Mouse (Mus musculus): ENCODE results near the gene Mfng. TPM values are rescaled to one million over a fixed set of nuclear protein-coding genes. Genes with fewer than 3 reads are reported as not detected.

Mfng gene
- polyA plus RNA-seq, 1 experiment = 3.8 TPM

GRCm38 (mm10) chr15:78754144-78754543 is 19.1 kb downstream of the Mfng start:
- no peaks in the 10 kb centered on the region for H3K4me1 ChIP-seq (ENCODE audit: control insufficient read depth, insufficient read depth, low read length)
- TF ChIP-seq POLR2A (IDR thresholded peaks at IDR 0.05; ENCODE audit: borderline replicate concordance, insufficient read depth, low read length) = no peak
- TF ChIP-seq CTCF (IDR thresholded peaks at IDR 0.05; ENCODE audit: borderline replicate concordance, insufficient read depth, low read depth, low read length) = no peak
- H3K27ac ChIP-seq (ENCODE audit: insufficient read depth, low read length) = no peak overlapping the region
- H3K4me3 ChIP-seq (replicated peaks; ENCODE audit: insufficient read depth, low read depth, low read length) = no peak overlapping the region
- 80% methylated on average over 5 of the region's 5 CpGs for WGBS
- DNase-seq = no peak
- H3K27me3 ChIP-seq (ENCODE audit: control insufficient read depth, insufficient read depth, low read length) = no peaks in the 10 kb centered on the region

- Histone ChIP-seq H3K4me1 (ENCODE audit: control insufficient read depth, insufficient read depth, low read length) (no peaks in the 10 kb centered on the region), H3K27ac (ENCODE audit: insufficient read depth, low read length) (no peak overlapping the region), H3K4me3 (replicated peaks; ENCODE audit: insufficient read depth, low read depth, low read length) (no peak overlapping the region), H3K27me3 (ENCODE audit: control insufficient read depth, insufficient read depth, low read length) (no peaks in the 10 kb centered on the region)
- no peak for TF ChIP-seq POLR2A (IDR thresholded peaks at IDR 0.05; ENCODE audit: borderline replicate concordance, insufficient read depth, low read length)
- TF ChIP-seq CTCF (IDR thresholded peaks at IDR 0.05; ENCODE audit: borderline replicate concordance, insufficient read depth, low read depth, low read length) = no peak
- DNase-seq = no peak
Observed at GRCm38 (mm10) chr15:78752991-78753390, 20.3 kb downstream of the Mfng start.

- WGBS = 54% methylated on average over 6 of the region's 6 CpGs
- DNase-seq = no peak
- TF ChIP-seq CTCF (IDR thresholded peaks at IDR 0.05; ENCODE audit: borderline replicate concordance, insufficient read depth, low read depth, low read length) (no peak), POLR2A (IDR thresholded peaks at IDR 0.05; ENCODE audit: borderline replicate concordance, insufficient read depth, low read length) (no peak)
- no peaks in the 10 kb centered on the region for H3K4me1 ChIP-seq (ENCODE audit: control insufficient read depth, insufficient read depth, low read length)
- H3K27me3 ChIP-seq (ENCODE audit: control insufficient read depth, insufficient read depth, low read length) = no peaks in the 10 kb centered on the region
- no peak overlapping the region for H3K4me3 ChIP-seq (replicated peaks; ENCODE audit: insufficient read depth, low read depth, low read length)
- no peak overlapping the region for H3K27ac ChIP-seq (ENCODE audit: insufficient read depth, low read length)
Observed at GRCm38 (mm10) chr15:78750608-78751350, 22.5 kb downstream of the Mfng start.

GRCm38 (mm10) chr15:78749855-78750254 is 23.4 kb downstream of the Mfng start:
- WGBS = 73% methylated on average over 5 of the region's 5 CpGs
- no peaks in the 10 kb centered on the region for H3K4me1 ChIP-seq (ENCODE audit: control insufficient read depth, insufficient read depth, low read length)
- no peak overlapping the region for H3K27ac ChIP-seq (ENCODE audit: insufficient read depth, low read length)
- H3K4me3 ChIP-seq (replicated peaks; ENCODE audit: insufficient read depth, low read depth, low read length) = no peak overlapping the region
- no peak for TF ChIP-seq CTCF (IDR thresholded peaks at IDR 0.05; ENCODE audit: borderline replicate concordance, insufficient read depth, low read depth, low read length)
- no peak for TF ChIP-seq POLR2A (IDR thresholded peaks at IDR 0.05; ENCODE audit: borderline replicate concordance, insufficient read depth, low read length)
- H3K27me3 ChIP-seq (ENCODE audit: control insufficient read depth, insufficient read depth, low read length) = no peaks in the 10 kb centered on the region
- DNase-seq = no peak

- Histone ChIP-seq H3K27ac (ENCODE audit: insufficient read depth, low read length) (no peak overlapping the region), H3K27me3 (ENCODE audit: control insufficient read depth, insufficient read depth, low read length) (no peaks in the 10 kb centered on the region), H3K4me3 (replicated peaks; ENCODE audit: insufficient read depth, low read depth, low read length) (no peak overlapping the region), H3K4me1 (ENCODE audit: control insufficient read depth, insufficient read depth, low read length) (no peaks in the 10 kb centered on the region)
- DNase-seq = peak; percentile 22 to 63
- peak; percentile 86 for TF ChIP-seq CTCF (IDR thresholded peaks at IDR 0.05; ENCODE audit: borderline replicate concordance, insufficient read depth, low read depth, low read length)
- no peak for TF ChIP-seq POLR2A (IDR thresholded peaks at IDR 0.05; ENCODE audit: borderline replicate concordance, insufficient read depth, low read length)
- WGBS = 7% methylated on average over 5 of the region's 5 CpGs
Observed at GRCm38 (mm10) chr15:78744206-78744605, 29.1 kb downstream of the Mfng start.

GRCm38 (mm10) chr15:78742831-78743230 is 30.4 kb downstream of the Mfng start:
- no peak overlapping the region for H3K27ac ChIP-seq (ENCODE audit: insufficient read depth, low read length)
- no peak overlapping the region for H3K4me3 ChIP-seq (replicated peaks; ENCODE audit: insufficient read depth, low read depth, low read length)
- WGBS = 72% methylated on average over 10 of the region's 10 CpGs
- no peak for DNase-seq
- H3K4me1 ChIP-seq (ENCODE audit: control insufficient read depth, insufficient read depth, low read length) = no peaks in the 10 kb centered on the region
- H3K27me3 ChIP-seq (ENCODE audit: control insufficient read depth, insufficient read depth, low read length) = no peaks in the 10 kb centered on the region
- TF ChIP-seq CTCF (IDR thresholded peaks at IDR 0.05; ENCODE audit: borderline replicate concordance, insufficient read depth, low read depth, low read length) (no peak), POLR2A (IDR thresholded peaks at IDR 0.05; ENCODE audit: borderline replicate concordance, insufficient read depth, low read length) (no peak)

GRCm38 (mm10) chr15:78740662-78741061 is 32.6 kb downstream of the Mfng start:
- Histone ChIP-seq H3K4me1 (ENCODE audit: control insufficient read depth, insufficient read depth, low read length) (no peaks in the 10 kb centered on the region), H3K27me3 (ENCODE audit: control insufficient read depth, insufficient read depth, low read length) (no peaks in the 10 kb centered on the region), H3K4me3 (replicated peaks; ENCODE audit: insufficient read depth, low read depth, low read length) (no peak overlapping the region), H3K27ac (ENCODE audit: insufficient read depth, low read length) (no peak overlapping the region)
- TF ChIP-seq CTCF (IDR thresholded peaks at IDR 0.05; ENCODE audit: borderline replicate concordance, insufficient read depth, low read depth, low read length) (no peak), POLR2A (IDR thresholded peaks at IDR 0.05; ENCODE audit: borderline replicate concordance, insufficient read depth, low read length) (no peak)
- 70% methylated on average over 12 of the region's 12 CpGs for WGBS
- DNase-seq = no peak

GRCm38 (mm10) chr15:78737146-78737545 is 36.1 kb downstream of the Mfng start:
- Histone ChIP-seq H3K4me3 (replicated peaks; ENCODE audit: insufficient read depth, low read depth, low read length) (no peak overlapping the region), H3K27ac (ENCODE audit: insufficient read depth, low read length) (no peak overlapping the region), H3K4me1 (ENCODE audit: control insufficient read depth, insufficient read depth, low read length) (no peaks in the 10 kb centered on the region), H3K27me3 (ENCODE audit: control insufficient read depth, insufficient read depth, low read length) (no peaks in the 10 kb centered on the region)
- DNase-seq = no peak
- 45% methylated on average over 6 of the region's 6 CpGs for WGBS
- TF ChIP-seq CTCF (IDR thresholded peaks at IDR 0.05; ENCODE audit: borderline replicate concordance, insufficient read depth, low read depth, low read length) (no peak), POLR2A (IDR thresholded peaks at IDR 0.05; ENCODE audit: borderline replicate concordance, insufficient read depth, low read length) (no peak)
